Mouse (Mus musculus) lung, adult 2 months (tissue): ENCODE measurements around the gene Sfr1.

Experiments
- CTCF ChIP-seq: fragments of 200-500 bp; IDR thresholded peaks from 2 replicates; pipeline ENCODE4 v1.5.1; 2011; ENCODE audit warnings: mild to moderate bottlenecking, low read length, control low read depth; ENCODE audit not compliant: insufficient read depth
- POLR2A ChIP-seq: fragments of 200-500 bp; IDR thresholded peaks from 2 replicates; pipeline ENCODE4 v1.6.1; 2011; ENCODE audit warnings: low read depth, mild to moderate bottlenecking, control low read depth, low read length, borderline replicate concordance; ENCODE audit errors: extremely low read depth

DNA sequence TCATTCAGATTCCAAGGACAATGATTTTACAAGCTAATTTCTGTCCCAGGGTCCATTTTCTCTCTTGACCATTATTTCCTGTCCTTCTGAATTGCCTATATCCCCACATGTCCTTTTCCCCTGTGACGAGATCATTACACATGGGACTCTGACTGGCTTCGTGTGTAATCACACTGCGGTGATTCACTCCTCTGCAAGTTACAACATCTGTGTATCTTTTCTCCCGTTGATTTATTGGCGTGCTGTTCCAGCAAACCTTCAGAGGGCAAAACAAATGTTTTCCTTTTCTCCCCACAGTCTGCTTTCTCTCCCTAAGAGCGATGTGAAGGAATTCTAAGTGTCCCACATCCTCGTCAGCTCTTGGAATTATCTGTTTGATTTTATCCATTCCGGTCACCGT, 31.7 kb upstream of the Sfr1 start:
- no peak for TF ChIP-seq POLR2A
- TF ChIP-seq CTCF, result no peak
